Mouse (Mus musculus): Measurements from ENCODE around the gene Jazf1. TPM values are rescaled to one million over a fixed set of nuclear protein-coding genes. Genes with fewer than 3 reads are reported as not detected.

The Jazf1 gene
- total RNA-seq, 1 experiment: 1.2 TPM

GRCm38 (mm10) chr6:52883773-52884172 is 184.7 kb downstream of the Jazf1 start:
- TF ChIP-seq CHD2 (IDR thresholded peaks at IDR 0.05; ENCODE audit: low read depth, low read length) (no peak), ZNF384 (IDR thresholded peaks at IDR 0.05; ENCODE audit: low read depth, low read length) (no peak), HCFC1 (IDR thresholded peaks at IDR 0.05; ENCODE audit: borderline replicate concordance, insufficient read depth, low read length) (no peak), MAFK (IDR thresholded peaks at IDR 0.05; ENCODE audit: insufficient read depth, low read depth, low read length) (no peak), ZC3H11A (IDR thresholded peaks at IDR 0.05; ENCODE audit: borderline replicate concordance, low read depth, low read length) (no peak)
- no peak for DNase-seq (ENCODE audit: low read depth, low spot score)

GRCm38 (mm10) chr6:52877176-52877575 is 191.3 kb downstream of the Jazf1 start:
- in situ Hi-C loops (cut with MboI; ENCODE audit: low sequenced_read_pairs in 2 of 2, unreplicated experiment in 2 of 2): no loop called here
- H3K4me3 ChIP-seq (ENCODE audit: insufficient read depth in 1 of 2, low read depth in 1 of 2, low read length in 2 of 2, poor library complexity in 1 of 2, severe bottlenecking in 1 of 2): no peak overlapping the region

More at GRCm38 (mm10) chr6:52883773-52884172, 184.7 kb downstream of the Jazf1 start:
- no peak overlapping the region for H3K27ac ChIP-seq (ENCODE audit: insufficient read depth, low read depth, low read length, poor library complexity, severe bottlenecking)
- H3K4me1 ChIP-seq (ENCODE audit: control insufficient read depth in 2 of 2, insufficient read depth in 2 of 2, low read length in 2 of 2, poor library complexity in 1 of 2): no peaks in the 10 kb centered on the region
- H3K9me3 ChIP-seq (ENCODE audit: control insufficient read depth, insufficient read depth, low read depth, low read length): no peaks in the 10 kb centered on the region
- no peak overlapping the region for H3K9ac ChIP-seq (ENCODE audit: insufficient read depth, low read depth, low read length, poor library complexity, severe bottlenecking)
- H3K36me3 ChIP-seq (ENCODE audit: control insufficient read depth, insufficient read depth, low read length, poor library complexity, severe bottlenecking): no peaks in the 10 kb centered on the region
- no peak overlapping the region for H3K4me3 ChIP-seq (ENCODE audit: insufficient read depth in 1 of 2, low read depth in 1 of 2, low read length in 2 of 2, poor library complexity in 1 of 2, severe bottlenecking in 1 of 2)
- in situ Hi-C loops (cut with MboI; ENCODE audit: low sequenced_read_pairs in 2 of 2, unreplicated experiment in 2 of 2): no loop called here

GRCm38 (mm10) chr6:52871306-52871705 is 197.1 kb downstream of the Jazf1 start:
- DNase-seq (ENCODE audit: low read depth, low spot score): peak; percentile 43
- Histone ChIP-seq H3K27ac (ENCODE audit: insufficient read depth, low read depth, low read length, poor library complexity, severe bottlenecking) (no peak overlapping the region), H3K36me3 (ENCODE audit: control insufficient read depth, insufficient read depth, low read length, poor library complexity, severe bottlenecking) (no peaks in the 10 kb centered on the region), H3K9ac (ENCODE audit: insufficient read depth, low read depth, low read length, poor library complexity, severe bottlenecking) (no peak overlapping the region), H3K9me3 (ENCODE audit: control insufficient read depth, insufficient read depth, low read depth, low read length) (no peaks in the 10 kb centered on the region), H3K4me3 (ENCODE audit: insufficient read depth in 1 of 2, low read depth in 1 of 2, low read length in 2 of 2, poor library complexity in 1 of 2, severe bottlenecking in 1 of 2) (no peak overlapping the region), H3K4me1 (ENCODE audit: control insufficient read depth in 2 of 2, insufficient read depth in 2 of 2, low read length in 2 of 2, poor library complexity in 1 of 2) (peaks cover 0 to 6% of the 10 kb centered on the region in 2 experiments; a peak in 1 of 4 replicates)
- in situ Hi-C loops (cut with MboI; ENCODE audit: low sequenced_read_pairs in 2 of 2, unreplicated experiment in 2 of 2): no loop called here
- TF ChIP-seq MAFK (IDR thresholded peaks at IDR 0.05; ENCODE audit: insufficient read depth, low read depth, low read length) (no peak), ZC3H11A (IDR thresholded peaks at IDR 0.05; ENCODE audit: borderline replicate concordance, low read depth, low read length) (peak; percentile 15; the same call in 1 of the 2 replicates)

More at GRCm38 (mm10) chr6:52877176-52877575, 191.3 kb downstream of the Jazf1 start:
- H3K36me3 ChIP-seq (ENCODE audit: control insufficient read depth, insufficient read depth, low read length, poor library complexity, severe bottlenecking): no peaks in the 10 kb centered on the region
- no peak overlapping the region for H3K9ac ChIP-seq (ENCODE audit: insufficient read depth, low read depth, low read length, poor library complexity, severe bottlenecking)
- no peak for DNase-seq (ENCODE audit: low read depth, low spot score)
- H3K9me3 ChIP-seq (ENCODE audit: control insufficient read depth, insufficient read depth, low read depth, low read length): no peaks in the 10 kb centered on the region
- no peak for TF ChIP-seq HCFC1 (IDR thresholded peaks at IDR 0.05; ENCODE audit: borderline replicate concordance, insufficient read depth, low read length)
- TF ChIP-seq MAFK (IDR thresholded peaks at IDR 0.05; ENCODE audit: insufficient read depth, low read depth, low read length): no peak
- TF ChIP-seq CHD2 (IDR thresholded peaks at IDR 0.05; ENCODE audit: low read depth, low read length): no peak
- no peak for TF ChIP-seq ZC3H11A (IDR thresholded peaks at IDR 0.05; ENCODE audit: borderline replicate concordance, low read depth, low read length)
- TF ChIP-seq ZNF384 (IDR thresholded peaks at IDR 0.05; ENCODE audit: low read depth, low read length): no peak
- no peak overlapping the region for H3K27ac ChIP-seq (ENCODE audit: insufficient read depth, low read depth, low read length, poor library complexity, severe bottlenecking)
- H3K4me1 ChIP-seq (ENCODE audit: control insufficient read depth in 2 of 2, insufficient read depth in 2 of 2, low read length in 2 of 2, poor library complexity in 1 of 2): no peaks in the 10 kb centered on the region

- TF ChIP-seq CHD2 (IDR thresholded peaks at IDR 0.05; ENCODE audit: low read depth, low read length) (no peak), ZC3H11A (IDR thresholded peaks at IDR 0.05; ENCODE audit: borderline replicate concordance, low read depth, low read length) (no peak), HCFC1 (IDR thresholded peaks at IDR 0.05; ENCODE audit: borderline replicate concordance, insufficient read depth, low read length) (no peak), MAFK (IDR thresholded peaks at IDR 0.05; ENCODE audit: insufficient read depth, low read depth, low read length) (no peak)
- H3K4me1 ChIP-seq (ENCODE audit: control insufficient read depth in 2 of 2, insufficient read depth in 2 of 2, low read length in 2 of 2, poor library complexity in 1 of 2): peaks cover 0 to 6% of the 10 kb centered on the region in 2 experiments; a peak in 1 of 4 replicates
- no peak for DNase-seq (ENCODE audit: low read depth, low spot score)
- no peak overlapping the region for H3K9ac ChIP-seq (ENCODE audit: insufficient read depth, low read depth, low read length, poor library complexity, severe bottlenecking)
- H3K4me3 ChIP-seq (ENCODE audit: insufficient read depth in 1 of 2, low read depth in 1 of 2, low read length in 2 of 2, poor library complexity in 1 of 2, severe bottlenecking in 1 of 2): no peak overlapping the region
- no peak overlapping the region for H3K27ac ChIP-seq (ENCODE audit: insufficient read depth, low read depth, low read length, poor library complexity, severe bottlenecking)
- in situ Hi-C loops (cut with MboI; ENCODE audit: low sequenced_read_pairs in 2 of 2, unreplicated experiment in 2 of 2): no loop called here
- no peaks in the 10 kb centered on the region for H3K9me3 ChIP-seq (ENCODE audit: control insufficient read depth, insufficient read depth, low read depth, low read length)
- no peaks in the 10 kb centered on the region for H3K36me3 ChIP-seq (ENCODE audit: control insufficient read depth, insufficient read depth, low read length, poor library complexity, severe bottlenecking)
Measured at GRCm38 (mm10) chr6:52869252-52869651, 199.2 kb downstream of the Jazf1 start.

- H3K4me3 ChIP-seq (ENCODE audit: insufficient read depth in 1 of 2, low read depth in 1 of 2, low read length in 2 of 2, poor library complexity in 1 of 2, severe bottlenecking in 1 of 2): no peak overlapping the region
- no peak overlapping the region for H3K27ac ChIP-seq (ENCODE audit: insufficient read depth, low read depth, low read length, poor library complexity, severe bottlenecking)
- DNase-seq (ENCODE audit: low read depth, low spot score): no peak
- TF ChIP-seq HCFC1 (IDR thresholded peaks at IDR 0.05; ENCODE audit: borderline replicate concordance, insufficient read depth, low read length): no peak
- no peak for TF ChIP-seq ZNF384 (IDR thresholded peaks at IDR 0.05; ENCODE audit: low read depth, low read length)
- no peak for TF ChIP-seq MAFK (IDR thresholded peaks at IDR 0.05; ENCODE audit: insufficient read depth, low read depth, low read length)
- no peak for TF ChIP-seq ZC3H11A (IDR thresholded peaks at IDR 0.05; ENCODE audit: borderline replicate concordance, low read depth, low read length)
- TF ChIP-seq CHD2 (IDR thresholded peaks at IDR 0.05; ENCODE audit: low read depth, low read length): no peak
- no peak overlapping the region for H3K9ac ChIP-seq (ENCODE audit: insufficient read depth, low read depth, low read length, poor library complexity, severe bottlenecking)
- H3K9me3 ChIP-seq (ENCODE audit: control insufficient read depth, insufficient read depth, low read depth, low read length): no peaks in the 10 kb centered on the region
- in situ Hi-C loops (cut with MboI; ENCODE audit: low sequenced_read_pairs in 2 of 2, unreplicated experiment in 2 of 2): no loop called here
- peaks cover 0 to 6% of the 10 kb centered on the region in 2 experiments; a peak in 1 of 4 replicates for H3K4me1 ChIP-seq (ENCODE audit: control insufficient read depth in 2 of 2, insufficient read depth in 2 of 2, low read length in 2 of 2, poor library complexity in 1 of 2)
- H3K36me3 ChIP-seq (ENCODE audit: control insufficient read depth, insufficient read depth, low read length, poor library complexity, severe bottlenecking): no peaks in the 10 kb centered on the region
Measured at GRCm38 (mm10) chr6:52868352-52868751, 200.1 kb downstream of the Jazf1 start.
